Mouse (Mus musculus) limb, embryonic 11.5 days (tissue): ENCODE measurements around the gene 9930022D16Rik. TPM values are rescaled to one million over a fixed set of nuclear protein-coding genes. Genes with fewer than 3 reads are reported as not detected.

Experiments used
- ATAC-seq: fragments of 200-750 bp; cut with Nextera tagmentation; 2 replicates; pipeline ENCODE4 v1.8.0; 2017; ENCODE audit warnings: low read depth; ENCODE audit not compliant: insufficient number of reproducible peaks, low FRiP score, low TSS enrichment
- DNase-seq: peaks from one replicate; pipeline ENCODE4 v3.0.0-alpha.2; 2015; ENCODE audit warnings: low spot score
- H3K27ac ChIP-seq: fragments of 300-500 bp; sonication (generic); replicated peaks from 2 replicates; pipeline ENCODE4 v1.5.1; 2014; ENCODE audit warnings: low read depth, mild to moderate bottlenecking, low read length
- H3K27me3 ChIP-seq: fragments of 300-500 bp; sonication (generic); 2 replicates; pipeline ENCODE4 v1.6.1; 2014; ENCODE audit warnings: mild to moderate bottlenecking, low read length, mixed read lengths; ENCODE audit not compliant: control insufficient read depth, insufficient read depth
- H3K36me3 ChIP-seq: fragments of 300-500 bp; sonication (generic); 2 replicates; pipeline ENCODE4 v1.6.1; 2014; ENCODE audit warnings: mild to moderate bottlenecking, low read length, moderate library complexity, mixed read lengths; ENCODE audit not compliant: control insufficient read depth, insufficient read depth
- H3K4me1 ChIP-seq: fragments of 300-500 bp; sonication (generic); 2 replicates; pipeline ENCODE4 v1.6.1; 2014; ENCODE audit warnings: low read length, mixed read lengths; ENCODE audit not compliant: control insufficient read depth, insufficient read depth
- H3K4me2 ChIP-seq: fragments of 300-500 bp; sonication (generic); 2 replicates; pipeline ENCODE4 v1.6.1; 2014; ENCODE audit warnings: low read depth, mild to moderate bottlenecking, moderate library complexity; ENCODE audit not compliant: severe bottlenecking
- H3K4me3 ChIP-seq: fragments of 300-500 bp; sonication (generic); 2 replicates; pipeline ENCODE4 v1.5.1; 2014; ENCODE audit warnings: low read depth, low read length
- H3K9ac ChIP-seq: fragments of 300-500 bp; sonication (generic); 2 replicates; pipeline ENCODE4 v1.6.1; 2014; ENCODE audit warnings: mild to moderate bottlenecking, low read length
- H3K9me3 ChIP-seq: fragments of 300-500 bp; sonication (generic); 2 replicates; pipeline ENCODE4 v1.6.1; 2016; ENCODE audit warnings: low read length; ENCODE audit not compliant: control insufficient read depth
- WGBS: fragments of 180-500 bp; shearing (Covaris S2); extraction: QIAGEN DNeasy Blood & Tissue Kit; methylation state at CpG from one replicate; pipeline ENCODE4 v1.1.7; 2014; 5-methylcytosine and 5-hydroxymethylcytosine counted together
- polyA plus RNA-seq: library from polyadenylated mRNA; unstranded; fragments of >200 nt; fragmentation: Nextera tagmentation; extraction: Ambion mirVana; gene quantifications from 2 replicates; pipeline ENCODE4 v1.2.1, GENCODE M21; 2014

The 9930022D16Rik gene
- polyA plus RNA-seq, 1 experiment from 2014 or later = not detected

DNA sequence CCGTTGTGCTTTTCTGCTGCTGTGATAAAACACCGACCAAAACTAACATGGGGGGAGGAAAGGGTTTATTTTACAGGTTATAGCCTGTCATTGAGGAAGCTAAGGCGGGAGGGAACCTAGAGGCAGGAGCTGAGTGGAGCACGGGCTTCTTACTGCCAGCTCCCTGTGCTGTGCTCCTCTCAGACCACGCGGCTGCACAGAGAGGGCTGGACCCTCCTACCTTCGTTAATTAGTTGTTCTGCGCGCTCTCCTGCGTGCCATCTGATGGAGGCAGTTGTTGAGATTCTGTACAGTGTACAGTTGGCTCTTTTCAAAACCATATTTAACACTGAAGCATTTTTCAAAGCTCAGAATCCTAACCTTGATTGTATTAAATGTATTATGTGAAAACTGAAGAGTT is 36.2 kb upstream of the 9930022D16Rik start:
- 0 out of 2 replicates have a peak, but pooled peaks have one; percentile 51 for ATAC-seq
- no peak overlapping the region for H3K9ac ChIP-seq

DNA sequence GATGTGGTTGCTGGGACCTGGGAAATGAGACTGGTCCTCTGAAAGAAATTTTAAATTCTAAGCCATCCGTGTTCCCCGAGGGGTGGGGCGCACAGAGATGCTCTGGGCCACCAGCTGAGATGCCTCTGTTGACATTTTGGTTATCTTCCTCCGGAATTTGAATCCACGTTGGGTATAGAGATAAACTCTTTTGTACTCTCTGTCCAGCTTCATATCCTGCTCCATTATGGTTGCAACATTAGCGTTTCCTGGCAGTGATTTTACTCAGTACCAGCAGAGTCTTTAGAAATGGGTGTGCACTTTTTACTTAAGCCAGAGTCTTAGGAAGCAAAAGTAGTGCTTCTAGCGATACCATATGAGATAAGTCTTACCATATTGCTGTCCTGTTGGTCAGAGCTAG is 35.7 kb upstream of the 9930022D16Rik start:
- DNase-seq (no peak), ATAC-seq (no peak)
- 79% methylated on average over 7 of the region's 7 CpGs for WGBS
- Histone ChIP-seq H3K4me1 (peaks cover 18% of the 10 kb centered on the region), H3K4me2 (no peak overlapping the region), H3K27me3 (no peaks in the 10 kb centered on the region), H3K36me3 (no peaks in the 10 kb centered on the region; the same call in 1 of the 2 replicates), H3K9ac (no peak overlapping the region), H3K27ac (no peak overlapping the region), H3K4me3 (no peak overlapping the region), H3K9me3 (no peaks in the 10 kb centered on the region)

More for the DNA sequence above, 36.2 kb upstream of the 9930022D16Rik start:
- 41% methylated on average over 10 of the region's 10 CpGs for WGBS
- Histone ChIP-seq H3K9me3 (no peaks in the 10 kb centered on the region), H3K36me3 (no peaks in the 10 kb centered on the region; the same call in 1 of the 2 replicates), H3K27me3 (no peaks in the 10 kb centered on the region), H3K4me1 (peaks cover 18% of the 10 kb centered on the region), H3K4me3 (no peak overlapping the region), H3K4me2 (no peak overlapping the region), H3K27ac (no peak overlapping the region)
- no peak for DNase-seq

DNA sequence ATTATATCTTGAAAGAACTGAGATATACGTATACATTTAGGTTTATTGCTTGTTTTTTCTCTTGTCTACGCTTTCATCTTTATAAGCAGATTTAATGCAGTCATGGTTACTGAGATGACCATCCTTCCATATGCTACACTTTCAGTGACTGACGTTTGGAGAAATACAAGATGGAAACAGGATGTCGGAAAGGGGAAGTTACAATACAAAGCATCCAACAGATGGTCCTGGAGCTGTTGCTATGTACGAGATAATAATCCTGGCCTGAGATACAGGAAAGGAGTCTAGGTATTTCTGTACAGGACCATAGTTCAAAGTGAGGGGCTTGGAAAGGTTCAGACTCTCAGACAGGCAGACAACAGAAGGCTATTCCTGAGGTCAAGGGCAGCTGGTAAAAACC is 33.1 kb upstream of the 9930022D16Rik start:
- no peak overlapping the region for H3K4me2 ChIP-seq
- H3K9me3 ChIP-seq = no peaks in the 10 kb centered on the region
- H3K27ac ChIP-seq = no peak overlapping the region
- no peaks in the 10 kb centered on the region for H3K36me3 ChIP-seq
- peaks cover 18% of the 10 kb centered on the region for H3K4me1 ChIP-seq
- H3K4me3 ChIP-seq = no peak overlapping the region
- no peak overlapping the region for H3K9ac ChIP-seq
- 85% methylated on average over 5 of the region's 5 CpGs for WGBS
- H3K27me3 ChIP-seq = no peaks in the 10 kb centered on the region
- ATAC-seq (no peak), DNase-seq (no peak)

DNA sequence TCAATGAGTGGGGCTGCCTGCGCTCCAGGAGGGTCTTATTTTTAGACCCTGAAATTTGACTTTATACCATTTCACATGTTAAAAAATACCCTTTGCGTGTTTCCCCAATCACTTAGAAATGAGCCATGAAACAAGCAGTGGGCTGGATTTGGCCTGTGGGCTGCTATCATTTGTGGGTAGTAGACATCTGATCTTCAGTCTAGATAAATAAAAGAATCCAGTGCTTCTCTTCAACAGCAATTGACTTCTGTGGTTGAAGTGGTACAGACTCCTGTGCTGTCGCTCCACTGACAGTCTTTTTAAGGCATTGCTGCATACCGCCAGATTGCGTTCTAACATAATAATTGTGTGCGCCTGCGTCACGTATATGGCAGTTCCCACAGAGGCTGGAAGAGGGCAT is 28.4 kb upstream of the 9930022D16Rik start:
- DNase-seq (no peak), ATAC-seq (no peak)
- H3K4me1 ChIP-seq = no peaks in the 10 kb centered on the region
- no peaks in the 10 kb centered on the region for H3K27me3 ChIP-seq
- no peaks in the 10 kb centered on the region for H3K9me3 ChIP-seq
- no peaks in the 10 kb centered on the region for H3K36me3 ChIP-seq
- WGBS = 94% methylated on average over 8 of the region's 8 CpGs
- no peak overlapping the region for H3K9ac ChIP-seq
- H3K27ac ChIP-seq = no peak overlapping the region
- no peak overlapping the region for H3K4me3 ChIP-seq
- H3K4me2 ChIP-seq = no peak overlapping the region

DNA sequence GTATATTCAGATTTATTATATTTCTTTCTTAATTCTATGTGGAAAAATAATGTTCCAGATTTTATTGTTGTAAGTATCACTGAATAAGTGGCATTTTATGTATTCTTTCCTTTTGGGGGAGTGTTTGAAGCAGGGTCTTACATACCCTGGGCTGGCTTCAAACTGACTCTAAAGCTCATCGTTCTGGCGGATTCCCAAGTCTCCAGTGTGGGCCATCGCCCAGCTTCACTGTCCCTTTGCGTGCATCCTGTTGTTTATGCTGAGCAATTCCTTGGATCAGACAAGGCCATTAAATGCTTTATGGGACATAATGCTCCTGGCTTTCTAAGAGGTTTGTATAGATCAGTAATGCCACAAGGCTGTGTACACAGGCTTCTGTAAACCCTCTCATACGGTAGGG is 24.7 kb upstream of the 9930022D16Rik start:
- Histone ChIP-seq H3K27me3 (no peaks in the 10 kb centered on the region), H3K9me3 (no peaks in the 10 kb centered on the region), H3K4me1 (no peaks in the 10 kb centered on the region), H3K9ac (no peak overlapping the region), H3K4me2 (no peak overlapping the region), H3K4me3 (no peak overlapping the region), H3K27ac (no peak overlapping the region), H3K36me3 (no peaks in the 10 kb centered on the region)
- DNase-seq (no peak), ATAC-seq (no peak)
- 88% methylated on average over 5 of the region's 5 CpGs for WGBS

DNA sequence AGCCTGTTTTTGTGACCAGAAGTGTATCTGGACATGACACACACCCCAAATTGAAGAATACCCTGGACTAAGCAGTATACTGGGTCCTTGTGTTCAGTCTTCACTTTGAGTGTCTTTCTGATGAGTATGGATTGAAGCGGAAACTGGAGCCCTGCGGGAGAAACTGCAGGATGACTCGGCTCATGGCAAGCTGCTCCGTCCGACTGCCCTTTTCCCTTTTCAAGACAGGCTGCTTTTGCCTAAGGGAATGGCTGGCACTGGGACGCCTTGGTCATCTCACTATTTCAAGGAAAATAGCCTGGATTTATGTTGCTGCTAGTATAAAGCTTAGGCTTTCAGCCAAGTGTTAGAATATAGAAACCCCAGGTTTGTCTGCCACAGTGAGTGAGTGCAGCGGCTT is 22.5 kb upstream of the 9930022D16Rik start:
- H3K9me3 ChIP-seq = no peaks in the 10 kb centered on the region
- H3K9ac ChIP-seq = no peak overlapping the region
- no peak overlapping the region for H3K4me3 ChIP-seq
- no peak overlapping the region for H3K27ac ChIP-seq
- WGBS = 91% methylated on average over 7 of the region's 7 CpGs
- no peaks in the 10 kb centered on the region; the same call in 1 of the 2 replicates for H3K36me3 ChIP-seq
- DNase-seq (no peak), ATAC-seq (no peak)
- no peaks in the 10 kb centered on the region for H3K27me3 ChIP-seq
- H3K4me2 ChIP-seq = no peak overlapping the region
- H3K4me1 ChIP-seq = no peaks in the 10 kb centered on the region

DNA sequence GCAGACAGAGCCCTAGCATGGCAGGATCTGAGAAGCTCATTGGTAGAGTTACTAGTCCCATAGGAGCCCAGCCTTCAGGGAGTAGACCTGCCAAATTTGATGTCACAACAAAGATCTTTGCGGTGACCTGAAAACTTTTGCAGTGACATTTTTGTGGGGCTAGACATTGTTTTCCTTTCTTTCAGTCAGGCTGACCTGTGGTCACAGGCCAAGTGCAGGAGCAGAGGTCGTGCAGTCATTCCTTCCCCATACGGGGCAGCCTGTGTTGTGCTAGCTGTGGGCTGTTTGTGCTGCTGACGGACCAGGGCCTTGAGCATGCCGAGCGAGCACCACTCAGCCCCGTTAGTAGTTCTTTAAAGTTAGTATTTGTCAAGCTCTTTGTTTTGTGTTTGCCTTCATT is 22.0 kb upstream of the 9930022D16Rik start:
- Histone ChIP-seq H3K27ac (no peak overlapping the region), H3K4me3 (no peak overlapping the region), H3K4me2 (no peak overlapping the region), H3K9ac (no peak overlapping the region), H3K9me3 (no peaks in the 10 kb centered on the region), H3K4me1 (no peaks in the 10 kb centered on the region), H3K27me3 (no peaks in the 10 kb centered on the region), H3K36me3 (no peaks in the 10 kb centered on the region; the same call in 1 of the 2 replicates)
- DNase-seq (no peak), ATAC-seq (no peak)
- 77% methylated on average over 7 of the region's 7 CpGs for WGBS

DNA sequence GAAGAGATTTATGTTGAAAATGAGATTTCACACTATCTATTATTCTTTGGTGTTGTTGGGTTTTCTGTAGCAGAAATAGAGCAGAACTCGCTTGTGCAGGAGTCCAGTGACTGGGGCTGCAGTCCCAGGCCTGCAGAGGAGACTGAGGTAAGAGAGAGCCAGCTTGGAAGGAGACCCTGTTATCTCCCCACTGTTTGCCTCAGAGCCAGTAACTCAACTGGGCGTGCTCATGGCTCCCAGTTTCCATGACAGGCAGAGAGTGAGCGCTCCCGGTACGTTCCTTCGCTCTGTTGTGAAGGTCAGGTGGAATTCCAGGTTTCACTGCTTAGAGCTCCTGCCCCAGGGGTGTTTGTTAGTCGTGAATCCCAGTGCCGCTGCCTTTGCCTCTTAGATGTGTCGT is 21.1 kb upstream of the 9930022D16Rik start:
- Histone ChIP-seq H3K9ac (no peak overlapping the region), H3K4me1 (no peaks in the 10 kb centered on the region), H3K4me2 (no peak overlapping the region), H3K27me3 (no peaks in the 10 kb centered on the region), H3K4me3 (no peak overlapping the region), H3K27ac (no peak overlapping the region), H3K9me3 (no peaks in the 10 kb centered on the region), H3K36me3 (no peaks in the 10 kb centered on the region; the same call in 1 of the 2 replicates)
- DNase-seq (no peak), ATAC-seq (no peak)
- WGBS = 88% methylated on average over 9 of the region's 9 CpGs

DNA sequence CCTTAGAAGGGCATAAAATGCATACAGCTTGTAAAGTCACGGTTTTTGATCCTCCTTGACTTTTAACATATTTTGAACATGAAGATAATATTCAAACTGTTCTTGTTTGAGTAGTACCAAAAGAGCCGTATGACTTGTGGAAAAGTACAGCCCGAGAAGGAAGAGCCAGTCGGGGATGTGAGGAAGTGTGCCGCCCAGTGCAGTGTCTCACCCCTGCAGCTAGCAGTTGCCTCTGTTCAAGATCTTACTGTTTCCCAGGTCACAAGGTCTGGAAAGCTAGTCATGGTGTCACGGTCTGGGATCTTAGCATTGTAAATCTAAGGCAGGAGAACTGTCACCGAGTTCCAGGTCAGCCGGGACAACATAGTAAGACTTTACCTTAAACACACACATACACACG is 19.0 kb upstream of the 9930022D16Rik start:
- no peaks in the 10 kb centered on the region; the same call in 1 of the 2 replicates for H3K36me3 ChIP-seq
- H3K4me3 ChIP-seq = no peak overlapping the region
- H3K9me3 ChIP-seq = no peaks in the 10 kb centered on the region
- H3K27ac ChIP-seq = no peak overlapping the region
- ATAC-seq (no peak), DNase-seq (no peak)
- no peaks in the 10 kb centered on the region for H3K4me1 ChIP-seq
- H3K4me2 ChIP-seq = no peak overlapping the region
- 84% methylated on average over 9 of the region's 9 CpGs for WGBS
- H3K27me3 ChIP-seq = no peaks in the 10 kb centered on the region
- no peak overlapping the region for H3K9ac ChIP-seq
